Mouse (Mus musculus): Measurements from ENCODE around the gene Spint2. TPM values are rescaled to one million over a fixed set of nuclear protein-coding genes. Genes with fewer than 3 reads are reported as not detected.

Spint2 gene
- polyA plus RNA-seq, 1 experiment from 2014 or later: 525 TPM

GRCm38 (mm10) chr7:29288079-29288478, 6.4 kb upstream of the Spint2 start:
- no peak overlapping the region for H3K4me2 ChIP-seq
- H3K4me3 ChIP-seq (replicated peaks): no peak overlapping the region
- no peak overlapping the region for H3K27ac ChIP-seq
- no peaks in the 10 kb centered on the region for H3K36me3 ChIP-seq
- peak; percentile 33 for ATAC-seq (ENCODE audit: insufficient read depth, low FRiP score, low read depth)
- H3K9me3 ChIP-seq: no peaks in the 10 kb centered on the region
- 66% methylated on average over 2 of the region's 2 CpGs for WGBS
- H3K27me3 ChIP-seq (replicated peaks): no peaks in the 10 kb centered on the region
- peaks cover 39% of the 10 kb centered on the region for H3K4me1 ChIP-seq
- no peak overlapping the region for H3K9ac ChIP-seq

GRCm38 (mm10) chr7:29287481-29287880, 5.8 kb upstream of the Spint2 start:
- Histone ChIP-seq H3K4me3 (replicated peaks) (no peak overlapping the region), H3K36me3 (no peaks in the 10 kb centered on the region), H3K4me2 (no peak overlapping the region), H3K9me3 (no peaks in the 10 kb centered on the region), H3K9ac (no peak overlapping the region), H3K4me1 (peaks cover 33% of the 10 kb centered on the region), H3K27me3 (replicated peaks) (0 out of 2 replicates have a peak, but pooled peaks cover 3% of the 10 kb centered on the region), H3K27ac (no peak overlapping the region)
- WGBS: 88% methylated on average over 7 of the region's 7 CpGs
- ATAC-seq (ENCODE audit: insufficient read depth, low FRiP score, low read depth): no peak

GRCm38 (mm10) chr7:29284523-29284922, 2.8 kb upstream of the Spint2 start:
- WGBS: 75% methylated on average over 6 of the region's 6 CpGs
- 0 out of 2 replicates have a peak, but pooled peaks cover 11% of the 10 kb centered on the region for H3K27me3 ChIP-seq (replicated peaks)

GRCm38 (mm10) chr7:29283876-29284275, 2.2 kb upstream of the Spint2 start:
- H3K4me2 ChIP-seq: no peak overlapping the region
- H3K4me3 ChIP-seq (replicated peaks): no peak overlapping the region
- no peak overlapping the region for H3K9ac ChIP-seq
- ATAC-seq (ENCODE audit: insufficient read depth, low FRiP score, low read depth): no peak
- no peaks in the 10 kb centered on the region for H3K36me3 ChIP-seq
- no peaks in the 10 kb centered on the region for H3K9me3 ChIP-seq
- H3K27me3 ChIP-seq (replicated peaks): 0 out of 2 replicates have a peak, but pooled peaks cover 11% of the 10 kb centered on the region
- H3K27ac ChIP-seq: no peak overlapping the region
- peaks cover 12% of the 10 kb centered on the region; the same call in 1 of the 2 replicates for H3K4me1 ChIP-seq
- 79% methylated on average over 4 of the region's 4 CpGs for WGBS

More at GRCm38 (mm10) chr7:29284523-29284922, 2.8 kb upstream of the Spint2 start:
- H3K4me1 ChIP-seq: peaks cover 18% of the 10 kb centered on the region; the same call in 1 of the 2 replicates
- H3K9me3 ChIP-seq: no peaks in the 10 kb centered on the region
- no peak overlapping the region for H3K9ac ChIP-seq
- no peak overlapping the region for H3K4me2 ChIP-seq
- H3K36me3 ChIP-seq: no peaks in the 10 kb centered on the region
- H3K4me3 ChIP-seq (replicated peaks): no peak overlapping the region
- ATAC-seq (ENCODE audit: insufficient read depth, low FRiP score, low read depth): no peak
- no peak overlapping the region for H3K27ac ChIP-seq

- 9% methylated on average over 21 of the region's 21 CpGs for whole genome bisulfite sequencing
- ATAC-seq (ENCODE audit: insufficient read depth, low FRiP score, low read depth): peak; percentile 36; the same call in 1 of the 2 replicates
These were observed 402 bp upstream of the Spint2 start for GRCm38 (mm10) chr7:29282074-29282554.

GRCm38 (mm10) chr7:29280801-29281200, 911 bp downstream of the Spint2 start:
- H3K27ac ChIP-seq: peak overlapping the region; percentile 92
- peaks cover 8% of the 10 kb centered on the region; the same call in 1 of the 2 replicates for H3K4me1 ChIP-seq
- H3K4me3 ChIP-seq (replicated peaks): peak overlapping the region; percentile 57
- WGBS: 13% methylated on average over 13 of the region's 13 CpGs
- H3K9ac ChIP-seq: peak overlapping the region; percentile 49; the same call in 1 of the 2 replicates
- peak overlapping the region; percentile 93 for H3K4me2 ChIP-seq
- no peak for ATAC-seq (ENCODE audit: insufficient read depth, low FRiP score, low read depth)
- no peaks in the 10 kb centered on the region for H3K36me3 ChIP-seq
- no peaks in the 10 kb centered on the region for H3K9me3 ChIP-seq
- H3K27me3 ChIP-seq (replicated peaks): 0 out of 2 replicates have a peak, but pooled peaks cover 11% of the 10 kb centered on the region

More at GRCm38 (mm10) chr7:29282074-29282554, 402 bp upstream of the Spint2 start:
- Histone ChIP-seq H3K27ac (peak overlapping the region; percentile 46), H3K9me3 (no peaks in the 10 kb centered on the region), H3K4me3 (replicated peaks) (peak overlapping the region; percentile 57), H3K4me1 (peaks cover 8% of the 10 kb centered on the region; the same call in 1 of the 2 replicates), H3K9ac (no peak overlapping the region; the same call in 1 of the 2 replicates), H3K36me3 (no peaks in the 10 kb centered on the region), H3K4me2 (peak overlapping the region; percentile 93), H3K27me3 (replicated peaks) (0 out of 2 replicates have a peak, but pooled peaks cover 11% of the 10 kb centered on the region)

GRCm38 (mm10) chr7:29279924-29280323, 1.8 kb downstream of the Spint2 start:
- no peak for ATAC-seq (ENCODE audit: insufficient read depth, low FRiP score, low read depth)

GRCm38 (mm10) chr7:29279261-29279660, 2.5 kb downstream of the Spint2 start:
- Histone ChIP-seq H3K4me2 (peak overlapping the region; percentile 93; the same call in 1 of the 2 replicates), H3K4me3 (replicated peaks) (no peak overlapping the region), H3K9me3 (no peaks in the 10 kb centered on the region), H3K9ac (no peak overlapping the region), H3K4me1 (peaks cover 8% of the 10 kb centered on the region; the same call in 1 of the 2 replicates), H3K27ac (no peak overlapping the region), H3K27me3 (replicated peaks) (0 out of 2 replicates have a peak, but pooled peaks cover 11% of the 10 kb centered on the region), H3K36me3 (no peaks in the 10 kb centered on the region)
- no peak for ATAC-seq (ENCODE audit: insufficient read depth, low FRiP score, low read depth)

More at GRCm38 (mm10) chr7:29279924-29280323, 1.8 kb downstream of the Spint2 start:
- Histone ChIP-seq H3K4me1 (peaks cover 8% of the 10 kb centered on the region; the same call in 1 of the 2 replicates), H3K27ac (0 out of 2 replicates have a peak overlapping the region, but pooled peaks have one; percentile 92), H3K27me3 (replicated peaks) (0 out of 2 replicates have a peak, but pooled peaks cover 11% of the 10 kb centered on the region), H3K4me3 (replicated peaks) (peak overlapping the region; percentile 57), H3K36me3 (no peaks in the 10 kb centered on the region), H3K9ac (no peak overlapping the region), H3K4me2 (peak overlapping the region; percentile 93), H3K9me3 (no peaks in the 10 kb centered on the region)
- WGBS: 49% methylated on average over 8 of the region's 8 CpGs

- H3K4me1 ChIP-seq: peaks cover 14% of the 10 kb centered on the region; the same call in 1 of the 2 replicates
- H3K4me3 ChIP-seq (replicated peaks): no peak overlapping the region
- no peaks in the 10 kb centered on the region for H3K36me3 ChIP-seq
- no peak overlapping the region for H3K27ac ChIP-seq
- H3K9me3 ChIP-seq: no peaks in the 10 kb centered on the region
- ATAC-seq (ENCODE audit: insufficient read depth, low FRiP score, low read depth): no peak
- H3K27me3 ChIP-seq (replicated peaks): 0 out of 2 replicates have a peak, but pooled peaks cover 8% of the 10 kb centered on the region
- 72% methylated on average over 4 of the region's 4 CpGs for WGBS
- no peak overlapping the region for H3K9ac ChIP-seq
- no peak overlapping the region for H3K4me2 ChIP-seq
These were observed 4.2 kb downstream of the Spint2 start for GRCm38 (mm10) chr7:29277510-29277909.

- Histone ChIP-seq H3K9me3 (no peaks in the 10 kb centered on the region), H3K27ac (no peak overlapping the region), H3K9ac (no peak overlapping the region), H3K4me3 (replicated peaks) (no peak overlapping the region), H3K4me1 (peaks cover 15% of the 10 kb centered on the region), H3K4me2 (no peak overlapping the region), H3K36me3 (no peaks in the 10 kb centered on the region), H3K27me3 (replicated peaks) (0 out of 2 replicates have a peak, but pooled peaks cover 6% of the 10 kb centered on the region)
- no peak for ATAC-seq (ENCODE audit: insufficient read depth, low FRiP score, low read depth)
- WGBS: 69% methylated on average over 5 of the region's 5 CpGs
These were observed 5.0 kb downstream of the Spint2 start for GRCm38 (mm10) chr7:29276715-29277114.

GRCm38 (mm10) chr7:29271687-29272465, 9.8 kb downstream of the Spint2 start:
- Histone ChIP-seq H3K4me3 (replicated peaks) (no peak overlapping the region), H3K9me3 (no peaks in the 10 kb centered on the region), H3K9ac (no peak overlapping the region), H3K36me3 (no peaks in the 10 kb centered on the region), H3K4me1 (peaks cover 20% of the 10 kb centered on the region), H3K27ac (0 out of 2 replicates have a peak overlapping the region, but pooled peaks have one; percentile 49), H3K27me3 (replicated peaks) (no peaks in the 10 kb centered on the region), H3K4me2 (no peak overlapping the region)
- ATAC-seq (ENCODE audit: insufficient read depth, low FRiP score, low read depth): no peak
- WGBS: 48% methylated on average over 8 of the region's 8 CpGs

- Histone ChIP-seq H3K4me3 (replicated peaks) (no peak overlapping the region), H3K36me3 (no peaks in the 10 kb centered on the region), H3K4me1 (peaks cover 26% of the 10 kb centered on the region), H3K9me3 (no peaks in the 10 kb centered on the region), H3K4me2 (no peak overlapping the region), H3K9ac (no peak overlapping the region), H3K27ac (peak overlapping the region; percentile 49; the same call in 1 of the 2 replicates), H3K27me3 (replicated peaks) (no peaks in the 10 kb centered on the region)
- WGBS: 76% methylated on average over 4 of the region's 4 CpGs
- no peak for ATAC-seq (ENCODE audit: insufficient read depth, low FRiP score, low read depth)
These were observed 11.3 kb downstream of the Spint2 start for GRCm38 (mm10) chr7:29270445-29270844.

Data from stomach, embryonic 15.5 days (tissue).